Mouse (Mus musculus) lung, postnatal 14 days (tissue): ENCODE data around the gene Fbxo30.
A peak's percentile ranks its signal among the peaks of the same experiment; 100 is the strongest.
"Not testable (repeated sequence)": the region's sequence is repeated elsewhere in the genome, so short reads cannot be mapped to it uniquely, and the experiment has no call there.

Source experiments
- DNase-seq: peaks from one replicate; pipeline ENCODE4 v3.0.0; 2021

Gene Fbxo30

GRCm38 (mm10) chr10:11280578-11281463 is at the start of gene Fbxo30:
Gene Fbxo30, plus strand, starts transcription at chr10:11281330.
- peak; percentile 91 for DNase-seq

GRCm38 (mm10) chr10:11233208-11233607 is 47.9 kb upstream of the Fbxo30 start:
- no peak for DNase-seq

- not testable (repeated sequence) for DNase-seq
Measured at GRCm38 (mm10) chr10:11242988-11243387, 38.1 kb upstream of the Fbxo30 start.

GRCm38 (mm10) chr10:11248210-11248609 is 32.9 kb upstream of the Fbxo30 start:
- no peak for DNase-seq

- peak; percentile 3 for DNase-seq
Measured at GRCm38 (mm10) chr10:11250247-11250997, 30.7 kb upstream of the Fbxo30 start.

GRCm38 (mm10) chr10:11253581-11253980 is 27.5 kb upstream of the Fbxo30 start:
- DNase-seq = not testable (repeated sequence)

GRCm38 (mm10) chr10:11260119-11260518 is 21.0 kb upstream of the Fbxo30 start:
- DNase-seq = no peak

GRCm38 (mm10) chr10:11262292-11262691 is 18.8 kb upstream of the Fbxo30 start:
- DNase-seq = not testable (repeated sequence)

GRCm38 (mm10) chr10:11263795-11264194 is 17.3 kb upstream of the Fbxo30 start:
- DNase-seq = not testable (repeated sequence)

GRCm38 (mm10) chr10:11269165-11269564 is 12.0 kb upstream of the Fbxo30 start:
- no peak for DNase-seq

GRCm38 (mm10) chr10:11274431-11274830 is 6.7 kb upstream of the Fbxo30 start:
- DNase-seq = peak; percentile 25

- no peak for DNase-seq
Measured at GRCm38 (mm10) chr10:11280235-11280577, 924 bp upstream of the Fbxo30 start.

- peak; percentile 45 for DNase-seq
Measured at GRCm38 (mm10) chr10:11281498-11282305, 572 bp downstream of the Fbxo30 start.

- DNase-seq = no peak
Measured at GRCm38 (mm10) chr10:11282306-11282631, 1.1 kb downstream of the Fbxo30 start.

GRCm38 (mm10) chr10:11298418-11298817 is 17.3 kb downstream of the Fbxo30 start:
- no peak for DNase-seq

GRCm38 (mm10) chr10:11305365-11306053 is 24.4 kb downstream of the Fbxo30 start:
- DNase-seq = peak; percentile 33

GRCm38 (mm10) chr10:11306054-11306367 is 24.9 kb downstream of the Fbxo30 start:
- peak; percentile 60 for DNase-seq

- DNase-seq = no peak
Measured at GRCm38 (mm10) chr10:11309866-11310265, 28.7 kb downstream of the Fbxo30 start.

- DNase-seq = no peak
Measured at GRCm38 (mm10) chr10:11310481-11310880, 29.4 kb downstream of the Fbxo30 start.

- not testable (repeated sequence) for DNase-seq
Measured at GRCm38 (mm10) chr10:11317856-11318454, 36.8 kb downstream of the Fbxo30 start.

- DNase-seq = no peak
Measured at GRCm38 (mm10) chr10:11319446-11319970, 38.4 kb downstream of the Fbxo30 start.

- DNase-seq = no peak
Measured at GRCm38 (mm10) chr10:11322316-11322715, 41.2 kb downstream of the Fbxo30 start.
